Mouse (Mus musculus): ENCODE data around the gene Gcsh. TPM values are rescaled to one million over a fixed set of nuclear protein-coding genes. Genes with fewer than 3 reads are reported as not detected.

The Gcsh gene
- total and polyA plus RNA-seq, 3 experiments = 31.5 to 91.7 (median 66.4) TPM

GRCm38 (mm10) chr8:116944385-116944696 is 49.0 kb downstream of the Gcsh start:
- TF ChIP-seq BHLHE40 (IDR thresholded peaks at IDR 0.05; ENCODE audit: low read depth, low read length) = no peak; the same call in 1 of the 2 replicates
- no peak for TF ChIP-seq CHD2 (IDR thresholded peaks at IDR 0.05; ENCODE audit: low read length)
- peak; percentile 44; the same call in 1 of the 2 replicates for TF ChIP-seq EP300 (IDR thresholded peaks at IDR 0.05; ENCODE audit: low read length)
- no peak for TF ChIP-seq ZMIZ1 (IDR thresholded peaks at IDR 0.05; ENCODE audit: low read depth, low read length)
- TF ChIP-seq MYC (IDR thresholded peaks at IDR 0.05; ENCODE audit: low read depth, low read length) = no peak
- TF ChIP-seq JUND (conservative IDR thresholded peaks at IDR 0.05; ENCODE audit: low read depth, low read length) = peak; percentile 39; the same call in 1 of the 2 replicates
- no peak for TF ChIP-seq MAZ (IDR thresholded peaks at IDR 0.05; ENCODE audit: low read depth, low read length)
- no peak; the same call in 1 of the 2 replicates for TF ChIP-seq SIN3A (IDR thresholded peaks at IDR 0.05; ENCODE audit: low read length)
- TF ChIP-seq TBP (conservative IDR thresholded peaks at IDR 0.05; ENCODE audit: low read depth, low read length) = no peak
- TF ChIP-seq CHD1 (IDR thresholded peaks at IDR 0.05; ENCODE audit: low read depth, low read length) = no peak
- no peak for TF ChIP-seq JUN (IDR thresholded peaks at IDR 0.05; ENCODE audit: insufficient read depth, low read depth, low read length)
- no peak for TF ChIP-seq MEF2A (IDR thresholded peaks at IDR 0.05; ENCODE audit: borderline replicate concordance, low read depth, low read length)
- TF ChIP-seq PAX5 (IDR thresholded peaks at IDR 0.05; ENCODE audit: low read length) = no peak
- no peak for TF ChIP-seq RCOR1 (conservative IDR thresholded peaks at IDR 0.05; ENCODE audit: low read depth, low read length)
- peak; percentile 56; the same call in 1 of the 2 replicates for TF ChIP-seq ETS1 (conservative IDR thresholded peaks at IDR 0.05; ENCODE audit: low read depth, low read length)
- 0 out of 2 replicates have a peak, but pooled peaks have one; percentile 40 for TF ChIP-seq UBTF (IDR thresholded peaks at IDR 0.05; ENCODE audit: low read depth, low read length)
- TF ChIP-seq IRF4 (IDR thresholded peaks at IDR 0.05; ENCODE audit: low read depth, low read length) = peak; percentile 84
- no peak for TF ChIP-seq ELF1 (IDR thresholded peaks at IDR 0.05; ENCODE audit: low read depth, low read length)
- no peak for TF ChIP-seq E2F4 (IDR thresholded peaks at IDR 0.05; ENCODE audit: insufficient replicate concordance, low read depth, low read length)
- no peak for TF ChIP-seq HCFC1 (IDR thresholded peaks at IDR 0.05; ENCODE audit: low read depth, low read length)
- TF ChIP-seq NRF1 (IDR thresholded peaks at IDR 0.05; ENCODE audit: low read depth, low read length) = no peak
- TF ChIP-seq MXI1 (IDR thresholded peaks at IDR 0.05; ENCODE audit: low read depth, low read length) = 0 out of 2 replicates have a peak, but pooled peaks have one; percentile 50
- Histone ChIP-seq H3K27me3 (replicated peaks) (no peaks in the 10 kb centered on the region), H3K9me3 (replicated peaks; ENCODE audit: low read length) (no peaks in the 10 kb centered on the region), H3K4me2 (ENCODE audit: insufficient read depth, low read depth, poor library complexity, severe bottlenecking) (peak overlapping the region; percentile 98), H3K4me1 (ENCODE audit: control insufficient read depth in 1 of 2, insufficient read depth in 2 of 2) (peaks cover 11 to 39% of the 10 kb centered on the region in 2 experiments), H3K36me3 (replicated peaks in 1 of 2; ENCODE audit: control insufficient read depth in 1 of 2, insufficient read depth in 1 of 2, low read length in 1 of 2) (peaks cover 10 to 33% of the 10 kb centered on the region in 2 experiments), H3K4me3 (replicated peaks in 1 of 3; ENCODE audit: low read depth in 2 of 3, low read length in 2 of 3, poor library complexity in 1 of 3) (peak overlapping the region; percentile 69 to 98 (median 98)), H3K79me2 (replicated peaks; ENCODE audit: control insufficient read depth, extremely low read depth, insufficient read depth, poor library complexity, severe bottlenecking) (peaks cover 42% of the 10 kb centered on the region), H3K9ac (ENCODE audit: insufficient read depth, low read depth) (peak overlapping the region; percentile 79; the same call in 1 of the 2 replicates), H3K27ac (ENCODE audit: insufficient read depth, low read depth) (peak overlapping the region; percentile 92)
- no peak for DNase-seq (ENCODE audit: extremely low read depth)
- in situ Hi-C loops (cut with MboI; ENCODE audit: low pct_ligation_motif_present, low pct_unique_long_range_greater_than_20kb, low sequenced_read_pairs) = no loop called here
- dilution Hi-C loops (cut with MboI; ENCODE audit: extremely low pct_ligation_motif_present, extremely low pct_unique_long_range_greater_than_20kb, low sequenced_read_pairs) = no loop called here
